Mouse (Mus musculus): ENCODE results near the gene Lamb1. TPM values are rescaled to one million over a fixed set of nuclear protein-coding genes. Genes with fewer than 3 reads are reported as not detected.

Gene Lamb1
- polyA plus RNA-seq (2012; rRNA removed): 38.9 and 45.8 TPM in 2 replicates

DNA sequence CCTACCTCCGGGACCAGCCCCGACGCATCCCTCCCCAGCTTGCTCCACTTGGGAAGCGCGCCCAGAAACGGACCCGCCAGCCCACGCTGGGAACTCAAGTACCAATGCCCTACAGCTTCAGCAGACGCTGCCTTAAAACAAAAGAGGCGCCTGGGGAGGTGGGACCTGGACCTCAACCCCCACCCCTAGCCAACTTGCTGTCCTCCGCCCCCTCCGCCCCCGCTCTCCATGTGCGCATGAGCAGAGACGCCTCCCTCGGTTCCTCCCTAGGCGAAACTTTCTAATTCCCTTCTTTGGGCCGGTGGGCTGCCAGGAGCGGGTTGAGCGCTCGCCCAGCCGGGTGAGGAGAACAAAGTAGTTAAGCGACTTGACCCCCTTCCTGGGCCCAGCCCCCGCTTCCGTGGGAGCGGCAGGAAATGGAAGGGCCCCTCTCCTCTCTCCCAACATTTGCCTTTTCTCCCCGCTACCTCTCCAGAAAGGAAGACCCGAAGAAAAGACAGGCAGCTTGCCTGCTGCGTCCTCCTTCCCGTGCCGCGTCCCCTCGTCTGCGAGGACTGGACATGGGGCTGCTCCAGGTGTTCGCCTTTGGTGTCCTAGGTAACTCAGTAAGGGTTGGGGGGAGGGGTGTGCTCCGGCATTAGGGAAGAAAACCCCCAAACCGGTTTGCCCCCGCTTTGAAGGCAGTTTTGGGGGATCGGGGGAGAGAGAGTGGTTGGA is at the start of gene Lamb1:
TSS of gene Lamb1 (plus strand) at position 230 of the 717 bp plus-strand sequence.
- no peak for DNase-seq (ENCODE audit: low read depth)

DNA sequence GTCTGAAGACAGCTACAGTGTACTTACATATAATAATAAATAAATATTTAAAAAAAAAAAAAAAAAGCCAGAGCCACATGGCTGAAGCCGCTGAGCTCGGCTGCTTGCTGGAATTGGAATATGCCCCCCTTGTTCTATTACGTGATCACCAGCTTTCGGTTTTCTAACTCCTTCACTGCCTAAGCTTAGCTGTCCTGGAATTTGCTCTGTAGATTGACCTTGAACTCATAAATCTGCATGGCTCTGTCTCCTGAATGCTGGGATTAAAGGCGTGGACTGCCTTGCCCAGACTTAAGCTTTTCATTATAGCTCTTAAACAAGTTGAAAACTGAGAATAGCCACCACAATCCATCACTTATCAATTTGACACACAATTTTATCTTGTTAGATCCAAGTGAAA is 47.8 kb upstream of the Lamb1 start:
- no peak for DNase-seq (ENCODE audit: low read depth)

- no peak for DNase-seq (ENCODE audit: low read depth)
Observed at GRCm38 (mm10) chr12:31218774-31219173, 46.3 kb upstream of the Lamb1 start.

DNA sequence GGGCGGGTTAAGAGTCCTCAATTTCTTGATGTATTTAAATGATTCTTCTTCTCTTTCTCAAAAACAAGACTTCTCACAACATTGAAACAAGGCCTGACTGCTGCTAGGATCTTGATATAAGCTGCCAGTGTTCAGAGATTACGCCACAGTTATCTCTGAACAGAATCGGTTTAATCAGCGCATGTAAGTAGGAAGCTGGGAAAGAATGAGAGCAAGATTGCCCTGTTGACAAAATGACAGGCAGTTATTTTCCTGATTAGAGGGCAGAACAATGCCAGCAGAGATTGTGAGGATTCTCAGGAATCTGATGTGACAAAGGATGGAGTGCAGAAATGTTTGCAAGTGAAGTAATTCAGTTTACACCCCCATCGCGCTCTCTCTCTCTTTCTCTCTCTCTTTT is 43.5 kb upstream of the Lamb1 start:
- DNase-seq (ENCODE audit: low read depth): no peak

DNA sequence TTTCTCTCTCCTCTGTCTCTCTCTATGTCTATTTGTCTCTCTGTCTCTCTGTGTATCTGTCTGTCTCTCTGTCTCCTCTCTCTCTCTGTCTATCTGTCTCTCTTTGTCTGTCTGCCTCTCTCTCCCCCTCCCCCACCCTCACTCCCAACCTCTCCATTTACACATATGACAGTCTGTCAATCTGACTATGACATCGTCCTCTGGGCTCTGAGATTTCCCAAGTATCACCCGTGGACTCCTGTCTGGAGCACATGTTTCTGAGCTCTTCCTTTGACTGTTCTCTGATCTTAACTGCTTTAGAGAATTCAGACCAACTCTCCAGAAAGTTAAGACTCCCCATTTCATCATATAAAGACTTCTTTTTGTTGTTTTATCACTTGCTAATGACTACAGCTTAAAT is 42.8 kb upstream of the Lamb1 start:
- no peak for DNase-seq (ENCODE audit: low read depth)

DNA sequence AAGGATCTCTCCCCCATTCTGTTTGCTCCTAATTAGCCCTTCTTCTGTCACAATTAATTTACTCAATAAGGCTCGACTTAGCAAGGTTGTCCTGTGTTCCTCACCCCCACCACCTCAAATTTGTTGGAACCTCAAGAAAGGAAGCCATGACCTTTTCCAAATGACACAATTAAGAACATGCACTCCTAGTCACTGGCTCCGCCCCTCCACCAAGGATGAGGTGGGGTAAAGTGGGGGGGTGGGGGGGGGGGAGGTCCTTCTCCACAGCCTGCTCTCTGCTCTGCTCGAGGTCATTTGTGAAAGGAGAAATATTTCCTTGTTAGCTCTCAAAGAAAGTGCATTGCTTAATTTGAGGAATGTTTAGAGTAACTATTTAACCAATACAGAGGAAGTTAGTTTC is 42.3 kb upstream of the Lamb1 start:
- DNase-seq (ENCODE audit: low read depth): no peak

DNA sequence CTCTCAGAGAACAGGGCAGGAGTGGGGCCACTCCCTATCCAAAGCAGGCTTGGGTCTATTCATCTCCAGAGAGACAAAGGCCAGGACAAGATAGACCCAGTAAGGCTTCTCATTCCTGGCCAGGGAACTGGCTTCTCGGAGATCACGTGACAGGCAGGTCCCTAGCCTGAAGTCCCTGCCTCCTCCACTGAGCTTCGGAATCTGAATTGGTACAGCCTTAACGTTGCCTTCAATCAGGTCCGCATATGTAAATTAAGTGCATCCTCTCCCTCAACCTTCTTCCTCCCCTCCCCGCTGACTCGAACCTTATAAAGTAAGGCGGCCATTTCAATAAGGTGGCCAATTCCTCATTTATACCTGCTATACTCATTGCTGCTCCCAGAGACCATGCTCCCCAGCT is 39.6 kb upstream of the Lamb1 start:
- no peak for DNase-seq (ENCODE audit: low read depth)

GRCm38 (mm10) chr12:31227167-31227566 is 37.9 kb upstream of the Lamb1 start:
- DNase-seq (ENCODE audit: low read depth): no peak

DNA sequence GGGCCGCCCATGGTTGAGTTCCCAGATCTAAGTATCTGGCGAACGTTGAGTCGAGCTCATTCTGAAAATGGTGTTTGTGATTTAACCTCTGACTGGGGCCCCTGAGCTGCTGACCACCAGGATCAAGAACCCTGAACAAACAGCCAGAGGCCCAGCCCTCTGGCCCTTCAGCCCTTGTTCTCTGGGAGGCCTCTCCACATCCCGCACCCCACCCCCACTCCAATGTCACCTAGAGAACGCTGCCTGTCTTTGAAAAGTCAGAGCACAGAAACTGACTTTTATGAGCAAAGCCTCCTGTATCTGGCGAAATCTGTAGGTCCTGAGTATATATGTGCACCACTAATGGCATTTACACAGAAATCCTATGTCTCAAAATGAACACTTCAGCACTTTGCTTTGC is 36.2 kb upstream of the Lamb1 start:
- DNase-seq (ENCODE audit: low read depth): no peak

- no peak for DNase-seq (ENCODE audit: low read depth)
Observed at GRCm38 (mm10) chr12:31232635-31233034, 32.4 kb upstream of the Lamb1 start.

DNA sequence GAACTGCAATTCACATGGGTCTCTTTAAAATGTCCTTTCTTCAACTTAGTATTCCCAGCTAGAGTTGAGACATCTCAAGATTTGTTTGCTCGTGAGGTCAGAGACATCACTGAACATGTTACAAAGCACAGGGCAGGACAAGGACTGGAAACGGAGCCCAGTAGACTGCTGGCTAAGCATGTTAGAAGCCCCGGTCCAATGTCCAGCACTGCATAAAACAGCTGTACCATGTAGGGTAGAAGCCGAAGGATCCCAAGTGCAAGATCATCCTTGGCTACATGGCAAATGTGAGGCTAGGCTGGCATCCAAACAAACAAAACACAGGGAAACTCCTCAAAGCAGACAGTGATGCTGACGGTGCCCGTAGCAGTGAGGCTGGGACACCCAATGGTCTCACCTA is 30.0 kb upstream of the Lamb1 start:
- no peak for DNase-seq (ENCODE audit: low read depth)

DNA sequence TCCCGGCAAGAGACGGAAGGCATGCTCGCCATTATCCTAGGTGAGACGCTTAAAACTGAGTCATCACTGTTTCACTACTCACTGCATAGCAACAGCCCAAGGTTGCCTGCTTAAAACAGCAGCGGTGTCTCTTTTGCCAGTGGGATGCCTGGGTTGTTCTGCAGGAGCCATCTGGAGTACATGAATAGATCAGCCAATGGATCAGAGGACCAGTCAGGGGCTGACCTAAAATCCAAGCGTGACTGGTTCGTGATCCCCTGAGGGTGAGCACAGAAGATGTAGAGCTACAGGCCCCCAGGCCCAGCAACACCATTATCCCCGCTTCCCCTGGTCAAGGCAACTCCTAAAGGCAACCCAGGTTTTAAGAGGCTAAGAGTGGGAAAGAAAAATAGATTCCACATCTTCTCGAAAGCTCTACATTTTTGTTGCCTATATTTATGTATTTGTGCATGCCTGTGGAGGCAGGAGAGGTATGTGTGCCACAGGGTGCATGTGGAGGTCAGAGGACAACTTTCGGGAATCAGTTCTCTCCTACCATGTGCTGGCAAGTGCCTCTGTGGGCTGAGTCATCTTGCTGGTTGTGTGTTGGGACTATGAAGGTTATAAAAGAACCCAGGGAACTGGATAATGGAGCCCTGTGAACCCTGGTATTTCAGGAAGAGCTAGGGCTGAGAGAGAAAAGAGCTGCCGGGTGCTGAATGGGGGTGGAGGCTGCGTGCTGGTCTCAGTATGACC is 28.0 kb upstream of the Lamb1 start:
- DNase-seq (ENCODE audit: low read depth): no peak

- no peak for DNase-seq (ENCODE audit: low read depth)
Observed at GRCm38 (mm10) chr12:31239031-31239583, 25.9 kb upstream of the Lamb1 start.

GRCm38 (mm10) chr12:31239798-31240197 is 25.2 kb upstream of the Lamb1 start:
- DNase-seq (ENCODE audit: low read depth): no peak

GRCm38 (mm10) chr12:31240470-31240869 is 24.6 kb upstream of the Lamb1 start, which contains the start of gene Gm6993:
Gene Gm6993 (plus strand): TSS chr12:31240770.
- DNase-seq (ENCODE audit: low read depth): no peak

DNA sequence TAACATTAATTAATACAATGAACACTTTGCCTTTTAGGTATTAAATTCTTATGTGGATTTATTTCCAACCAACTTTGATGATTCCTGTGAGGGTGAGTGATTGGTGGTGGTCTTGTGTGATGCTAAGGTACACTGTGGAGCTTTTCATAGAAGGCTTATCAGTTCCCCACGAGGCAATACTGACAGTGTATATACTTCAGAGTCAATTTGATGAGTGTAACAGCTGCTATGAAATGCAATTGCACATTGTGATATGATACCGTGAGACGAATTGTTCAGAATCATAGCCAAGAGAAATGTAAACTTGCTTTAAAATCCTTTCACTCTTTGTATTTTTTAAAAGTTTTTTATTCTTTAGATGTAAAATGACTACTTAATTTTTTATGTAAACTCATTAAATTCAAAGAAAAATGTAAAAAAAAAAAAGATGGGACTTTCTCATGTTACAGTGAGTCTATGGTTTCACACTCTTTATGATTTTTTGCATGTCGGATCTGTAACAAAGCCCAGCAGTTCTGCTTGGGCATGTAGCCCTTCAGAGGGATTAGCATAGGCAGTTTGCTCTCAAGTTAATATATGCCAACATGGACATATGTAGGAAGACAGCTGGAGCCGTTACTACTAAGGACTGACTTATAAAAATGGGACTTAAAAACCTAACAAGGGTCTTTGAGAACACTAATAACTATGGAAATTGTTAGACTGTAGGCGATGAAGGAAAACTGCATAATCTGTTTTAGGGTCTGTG is 23.3 kb upstream of the Lamb1 start:
- DNase-seq (ENCODE audit: low read depth): no peak

- DNase-seq (ENCODE audit: low read depth): no peak
Observed at GRCm38 (mm10) chr12:31244001-31244400, 21.0 kb upstream of the Lamb1 start.

DNA sequence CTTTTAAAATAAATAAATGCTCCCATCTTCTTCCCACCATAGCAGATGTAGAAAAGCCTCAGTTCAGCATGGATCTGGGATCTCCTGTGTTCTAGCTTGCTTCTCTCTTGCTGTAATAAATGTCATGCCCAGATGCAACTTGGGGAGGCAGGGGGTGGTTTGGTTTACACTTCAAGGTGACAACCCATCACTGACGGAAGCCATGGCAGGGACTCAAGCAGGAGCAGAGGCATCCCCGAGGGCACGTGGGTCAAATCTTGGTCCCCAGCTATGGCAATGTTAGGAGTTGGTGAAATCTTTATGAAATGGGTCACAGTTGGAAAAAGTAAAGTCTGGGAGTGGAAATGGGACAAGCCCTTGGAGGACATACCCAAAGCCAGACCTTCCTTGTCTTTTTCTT is 20.3 kb upstream of the Lamb1 start:
- no peak for DNase-seq (ENCODE audit: low read depth)

- DNase-seq (ENCODE audit: low read depth): no peak
Observed at GRCm38 (mm10) chr12:31246153-31246552, 18.9 kb upstream of the Lamb1 start.

- no peak for DNase-seq (ENCODE audit: low read depth)
Observed at GRCm38 (mm10) chr12:31246615-31247014, 18.4 kb upstream of the Lamb1 start.

GRCm38 (mm10) chr12:31248165-31248564 is 16.9 kb upstream of the Lamb1 start:
- DNase-seq (ENCODE audit: low read depth): no peak

DNA sequence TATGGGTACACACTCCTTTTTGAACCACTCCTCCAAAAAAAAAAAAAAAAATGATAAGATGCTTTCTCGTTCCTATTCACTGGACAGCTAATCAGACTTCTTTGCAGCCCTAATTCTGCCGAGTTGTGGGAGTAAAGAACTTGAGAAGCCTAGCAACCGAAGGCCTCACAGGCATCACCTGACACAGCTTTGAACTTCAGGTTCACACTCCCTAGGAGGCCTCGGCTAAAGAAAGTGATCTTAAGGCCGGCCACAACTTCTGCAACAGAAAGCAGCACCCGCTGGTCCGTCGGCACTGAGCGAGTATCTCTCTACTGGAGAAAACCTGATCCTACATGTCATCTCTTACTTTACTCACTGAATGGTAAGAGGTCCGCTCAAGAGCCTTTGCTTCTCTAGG is 16.4 kb upstream of the Lamb1 start:
- no peak for DNase-seq (ENCODE audit: low read depth)

Data from gonadal fat pad, adult 2 months (tissue).